Mouse (Mus musculus) heart, postnatal 36 days (tissue): ENCODE data around the gene Simc1. TPM values are rescaled to one million over a fixed set of nuclear protein-coding genes. Genes with fewer than 3 reads are reported as not detected.

Experiments
- DNase-seq, 2 experiments: peaks; one replicate each; pipeline ENCODE4 v3.0.0; 2021 to 2022
- intact Hi-C: fragments of 180-260 bp; cut with DNase I; formaldehyde crosslinking; loops from one replicate; pipeline ENCODE4 v1.15.1; 2025
- total RNA-seq, 2 experiments: library from RNA; stranded (reverse); gene quantifications; 2 replicates each; pipeline ENCODE4 v1.2.3; 2021

The Simc1 gene
- total RNA-seq, 2 experiments from 2014 or later = 1.3 to 2.1 TPM

DNA sequence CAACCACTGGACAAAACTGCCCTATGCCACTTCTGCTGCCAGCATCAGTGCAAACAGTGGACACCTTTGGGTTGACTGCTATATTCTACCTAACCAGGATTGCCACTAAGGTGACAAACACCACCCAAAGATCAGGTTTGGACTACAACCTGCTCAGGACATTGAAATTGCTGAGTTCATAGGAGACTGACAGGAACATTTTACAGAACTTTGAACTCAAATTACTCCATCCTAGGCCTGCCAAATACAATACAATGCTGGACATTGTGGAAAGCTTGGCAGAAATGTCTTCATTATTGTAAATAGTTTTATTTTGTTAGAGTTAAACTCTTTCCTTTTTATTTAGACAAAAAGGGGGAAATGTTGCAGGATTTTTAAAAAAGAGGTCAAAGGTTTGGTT, 17.6 kb downstream of the Simc1 start:
- no peak for DNase-seq
- intact Hi-C loops = no loop called here

DNA sequence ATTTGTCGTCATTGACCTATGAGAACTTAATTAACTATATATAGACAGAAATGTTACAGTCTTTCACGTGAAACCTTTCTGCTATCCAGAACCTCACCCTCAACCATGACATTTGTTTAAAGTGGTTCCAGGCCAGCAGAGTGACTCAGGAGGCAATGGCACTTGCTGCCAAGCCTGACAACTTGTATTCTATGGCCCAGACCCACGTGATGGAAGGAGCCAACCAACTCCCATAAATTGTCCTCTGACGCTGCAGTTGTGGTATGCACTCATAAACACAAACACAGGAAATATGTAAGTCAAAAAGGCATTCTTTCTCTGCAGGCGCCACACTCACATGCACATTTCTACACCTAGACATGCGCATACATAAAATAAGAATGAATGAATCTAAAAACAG, 23.6 kb downstream of the Simc1 start:
- DNase-seq = no peak
- intact Hi-C loops = no loop called here

DNA sequence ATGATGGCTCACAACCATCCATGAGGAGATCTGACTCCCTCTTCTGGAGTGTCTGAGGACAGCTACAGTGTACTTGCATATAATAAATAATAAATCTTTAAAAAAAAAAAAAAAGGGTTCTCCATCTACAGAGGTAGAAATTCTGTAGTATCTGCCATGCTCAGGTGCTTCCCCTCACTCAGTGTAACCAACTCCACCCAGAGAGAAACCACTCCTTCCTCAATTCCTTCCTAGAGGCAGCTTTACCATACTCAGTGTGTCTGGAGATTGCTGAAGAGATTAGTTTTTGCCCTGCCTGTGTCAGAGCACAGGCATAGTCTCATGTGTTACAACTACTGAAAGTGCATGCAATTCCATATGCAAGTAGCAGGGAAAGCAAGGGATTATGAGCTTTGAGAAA, 28.6 kb downstream of the Simc1 start:
- DNase-seq = no peak
- intact Hi-C loops = no loop called here

DNA sequence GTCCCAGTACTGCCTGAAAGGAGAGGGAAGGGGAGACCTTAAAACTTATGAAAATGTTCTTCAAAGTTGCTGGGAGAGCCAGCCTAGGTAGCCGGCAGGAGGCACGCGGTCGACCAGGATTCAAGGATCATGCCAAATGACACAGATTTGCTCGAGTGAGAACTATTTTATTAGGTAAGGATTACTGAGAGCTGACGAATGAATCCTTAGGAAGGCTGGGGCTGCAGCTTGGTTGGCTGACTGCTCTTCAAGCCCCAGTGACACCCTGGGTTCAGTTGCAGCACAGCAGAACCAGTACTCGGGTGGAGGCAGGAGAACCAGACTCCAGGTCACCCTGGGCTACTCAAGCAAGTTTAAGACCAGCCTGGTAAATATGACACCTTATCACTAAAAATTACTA, 44.5 kb downstream of the Simc1 start:
- no peak for DNase-seq
- intact Hi-C loops = no loop called here

DNA sequence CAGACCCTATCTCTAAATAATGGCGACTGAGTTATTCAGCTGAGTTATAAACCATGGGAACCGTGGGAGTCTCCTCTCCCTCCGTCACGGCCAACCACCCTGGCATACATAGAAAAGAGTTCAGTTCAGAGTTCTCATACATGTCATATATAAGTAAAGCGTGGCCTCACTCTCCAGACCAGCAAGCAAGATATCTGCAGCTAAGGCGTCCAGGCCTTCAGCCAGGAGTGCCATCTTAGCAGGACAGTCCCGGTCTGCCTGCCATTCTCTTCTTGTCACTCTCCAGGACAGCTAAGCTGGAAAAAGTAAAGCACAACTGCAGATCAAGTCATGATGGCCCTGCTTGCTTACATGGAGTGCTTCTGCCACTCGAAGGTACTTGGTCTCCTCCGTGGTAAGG, 52.6 kb downstream of the Simc1 start:
- no peak for DNase-seq
- intact Hi-C loops = no loop called here

DNA sequence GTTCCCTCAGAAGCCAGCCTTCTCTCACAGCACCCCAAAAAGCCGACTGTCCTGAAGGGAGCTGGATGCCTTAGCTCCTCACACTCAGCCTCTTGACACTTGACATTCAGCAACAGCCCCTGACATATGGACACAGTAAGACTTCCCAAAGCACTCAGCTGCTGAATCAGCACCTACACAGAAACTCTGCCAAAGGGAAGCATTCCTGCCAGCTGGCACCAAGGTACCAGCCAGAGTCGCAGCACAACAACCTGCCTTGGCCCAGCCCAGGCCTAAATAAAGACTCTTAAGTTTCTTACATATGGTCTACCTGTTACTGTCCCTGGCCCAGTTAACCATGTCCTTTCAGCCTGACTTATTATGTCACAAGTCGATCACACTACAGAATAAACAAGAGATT, 53.2 kb downstream of the Simc1 start:
- intact Hi-C loops = no loop called here
- DNase-seq = peak; percentile 42

DNA sequence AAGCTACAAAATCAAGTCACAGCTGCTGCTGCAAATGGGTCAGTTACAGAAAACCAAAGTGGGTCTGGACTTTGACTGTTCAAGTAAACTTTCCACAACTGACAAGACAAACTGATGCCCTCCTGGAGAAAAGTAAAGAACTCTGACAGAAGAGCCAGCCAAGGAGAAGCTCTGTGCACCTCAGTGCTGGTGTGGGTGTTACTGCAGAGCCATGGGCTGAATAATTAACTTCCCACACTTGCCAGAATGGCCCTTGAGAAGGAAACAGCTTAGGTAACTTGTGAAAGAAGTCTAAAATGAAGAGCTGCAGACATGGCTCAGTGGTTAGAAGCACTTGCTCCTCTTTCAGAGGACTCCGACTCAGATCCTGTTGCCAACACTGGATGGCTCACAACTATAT, 54.1 kb downstream of the Simc1 start:
- intact Hi-C loops = no loop called here
- DNase-seq = no peak

DNA sequence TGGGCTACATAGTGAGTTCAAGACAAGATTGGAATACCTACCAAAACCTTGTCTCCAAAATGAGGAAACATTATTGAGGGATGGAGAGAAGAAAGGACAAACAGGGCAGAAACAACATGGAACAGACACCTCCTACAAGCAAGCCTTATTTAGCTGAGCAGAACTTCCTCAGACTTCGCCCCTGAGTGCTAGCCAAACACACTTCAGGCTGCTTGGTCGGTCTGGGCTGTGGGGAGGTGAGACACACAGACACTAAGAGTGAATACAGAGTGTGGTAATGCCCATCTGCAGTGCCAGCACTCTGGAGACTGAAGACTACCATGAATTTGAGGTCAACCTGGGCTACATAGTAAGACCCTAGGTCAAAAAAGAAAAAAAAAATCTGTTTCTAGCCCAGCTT, 56.1 kb downstream of the Simc1 start:
- intact Hi-C loops = loop anchor here (5.0 to 10.0 kb wide), 3 partner anchors 92 to 255 kb away; partner anchors contain the start of gene Thoc3
- no peak for DNase-seq

DNA sequence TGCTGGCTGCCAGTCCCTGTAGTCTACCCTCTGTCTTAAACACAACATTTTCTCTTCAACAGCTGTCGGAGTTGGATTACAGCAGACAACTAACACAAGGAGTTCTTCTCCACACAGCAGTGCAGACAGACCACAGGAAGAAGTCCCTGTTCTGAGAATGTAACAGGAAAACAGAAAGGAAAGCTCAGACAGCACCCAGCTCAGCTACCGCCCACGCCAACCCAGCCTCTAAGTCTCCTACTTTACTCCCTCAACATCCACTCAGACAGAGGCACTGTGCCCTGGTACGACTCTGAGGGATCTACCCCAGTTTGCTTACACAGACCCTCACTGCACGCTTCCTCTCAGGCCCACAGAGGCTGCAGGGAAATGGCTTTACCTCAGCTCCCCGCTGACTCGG, 57.0 kb downstream of the Simc1 start:
- intact Hi-C loops = loop anchor here (5.0 to 10.0 kb wide), 3 partner anchors 93 to 256 kb away; partner anchors contain the start of gene Thoc3
- DNase-seq = no peak

DNA sequence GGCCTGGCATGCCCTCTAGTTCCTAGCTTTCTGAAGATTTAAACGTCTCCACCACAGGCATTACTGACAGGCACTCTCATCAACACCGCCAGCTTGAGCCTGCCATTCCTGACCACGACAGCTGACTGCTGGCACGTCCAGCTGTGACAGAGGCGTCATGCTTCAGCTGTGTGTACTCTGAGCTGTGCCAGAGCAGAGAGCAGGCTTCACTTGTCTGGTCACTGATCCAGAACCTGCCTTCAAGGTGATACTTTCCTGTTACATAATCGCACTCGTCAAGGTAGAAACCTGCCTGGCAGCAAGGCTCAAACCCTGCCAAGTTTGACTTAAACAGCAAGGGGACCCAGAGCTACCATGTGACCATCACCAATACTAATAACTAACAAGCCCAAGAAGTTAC, 59.0 kb downstream of the Simc1 start:
- DNase-seq = no peak
- intact Hi-C loops = loop anchor here (5.0 to 10.0 kb wide), 3 partner anchors 95 to 258 kb away; partner anchors contain the start of gene Thoc3

DNA sequence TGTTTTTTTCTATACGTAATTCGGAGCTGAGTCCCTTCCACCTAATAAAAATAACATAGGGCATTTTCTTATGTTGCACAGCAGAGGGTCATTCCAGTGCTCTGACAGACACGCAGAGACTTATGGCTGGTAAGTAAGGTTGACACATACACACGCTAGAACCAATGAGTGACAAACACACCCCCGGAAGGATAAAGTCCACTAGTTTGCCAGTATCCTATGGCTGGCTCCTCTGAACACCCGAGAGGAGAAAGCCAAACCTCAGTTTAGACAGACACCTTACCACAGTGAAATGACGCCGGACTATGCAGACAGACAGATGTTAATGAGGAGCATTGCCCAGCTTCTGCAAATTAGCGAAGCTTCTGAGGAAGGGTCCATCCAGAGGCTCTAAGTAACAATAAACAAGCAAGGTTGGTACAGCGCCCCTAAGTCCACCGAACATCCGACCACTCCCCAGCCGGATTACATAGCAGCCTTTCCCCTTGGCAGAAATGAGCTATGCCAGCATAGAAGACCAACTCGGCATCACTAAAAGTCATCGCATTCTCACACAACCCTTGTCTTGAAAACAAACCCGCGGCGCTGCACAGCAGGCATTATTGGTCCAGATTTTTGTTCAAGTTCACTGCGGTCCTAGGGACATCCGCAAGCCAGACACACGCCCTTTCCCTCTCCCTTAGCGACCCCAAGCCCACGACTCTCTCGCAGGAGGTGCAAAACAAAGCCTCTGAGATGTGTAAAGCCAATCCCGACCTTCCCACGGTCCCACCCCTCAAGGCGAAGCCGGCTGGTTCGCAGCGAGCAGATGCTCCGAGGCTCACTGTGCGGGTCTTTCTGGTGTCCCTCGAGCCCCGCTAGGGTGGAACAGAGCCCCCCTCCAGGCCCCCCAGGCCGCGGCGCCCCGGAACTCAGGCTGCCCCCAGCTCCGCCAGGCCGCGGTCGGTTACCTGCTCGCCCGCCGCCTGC, 60.9 kb downstream of the Simc1 start:
- intact Hi-C loops = loop anchor here (1.0 to 10.0 kb wide), 5 partner anchors 26 to 260 kb away; partner anchors contain the start of genes Faf2, Higd2a, Nop16 and Thoc3
- DNase-seq = no peak

DNA sequence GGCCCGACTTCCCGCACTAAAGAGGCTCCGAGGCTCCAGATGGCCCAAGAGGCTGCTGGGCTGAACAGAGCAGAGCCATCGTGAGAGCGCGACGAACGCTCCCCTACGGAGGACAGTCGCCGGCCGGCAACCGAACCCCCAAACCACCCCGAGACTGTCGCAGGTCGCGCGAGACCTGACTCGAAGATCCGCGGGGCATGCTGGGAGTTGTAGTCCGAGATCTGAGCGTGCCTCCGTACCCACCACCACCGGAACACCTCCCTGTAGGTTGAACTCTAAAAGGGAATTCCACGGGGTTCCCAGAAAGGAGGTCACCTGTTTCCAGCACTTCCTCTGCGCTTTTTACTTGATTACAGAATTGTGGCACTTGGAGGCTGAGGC, 61.6 kb downstream of the Simc1 start, which contains the start of gene 4833439L19Rik:
4833439L19Rik (minus strand) TSS at position 235 of the 381 bp plus-strand sequence.
- peak; percentile 93 to 96 for DNase-seq
- intact Hi-C loops = loop anchor here (1.0 to 10.0 kb wide), 3 partner anchors 25 to 260 kb away; partner anchors contain the start of genes Faf2, Higd2a and Nop16

DNA sequence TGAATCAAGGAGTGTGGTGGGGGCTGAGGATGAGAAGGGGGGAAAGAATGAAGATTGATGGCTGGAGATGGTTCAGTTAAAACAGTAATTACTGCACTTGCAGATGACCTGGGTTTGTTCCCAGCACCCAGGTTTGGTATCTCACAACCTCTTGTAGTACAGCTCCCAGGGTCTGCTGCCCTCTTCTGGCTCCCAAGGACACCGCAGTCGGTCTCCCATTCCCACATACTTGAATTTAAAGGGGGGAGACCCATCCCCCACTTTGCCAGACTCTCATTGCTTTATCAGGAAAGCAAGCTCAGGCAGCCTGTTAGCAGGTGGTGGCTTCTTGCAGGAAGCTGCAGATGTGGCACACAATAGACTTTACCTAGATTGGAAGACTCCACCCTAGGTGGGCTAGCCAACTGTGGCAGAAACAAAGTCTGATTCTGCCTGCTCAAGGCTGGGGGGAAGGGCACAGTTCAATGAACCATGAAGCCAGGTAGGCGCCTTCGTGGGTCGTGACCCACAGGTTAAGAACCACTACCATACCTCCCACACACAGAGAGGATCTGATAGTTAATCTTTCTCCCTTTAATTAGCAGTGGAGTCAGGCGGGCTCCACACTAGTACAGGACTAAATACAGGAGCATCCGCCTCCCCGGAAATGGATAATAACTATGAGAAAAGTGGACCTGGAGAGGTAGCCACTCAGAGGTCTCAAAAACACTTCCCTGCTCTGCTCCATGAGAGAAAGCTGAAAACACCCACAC, 62.2 kb downstream of the Simc1 start:
- intact Hi-C loops = loop anchor here (1.0 to 10.0 kb wide), 3 partner anchors 25 to 261 kb away; partner anchors contain the start of genes Faf2, Higd2a and Nop16
- peak; percentile 61 to 64 for DNase-seq

DNA sequence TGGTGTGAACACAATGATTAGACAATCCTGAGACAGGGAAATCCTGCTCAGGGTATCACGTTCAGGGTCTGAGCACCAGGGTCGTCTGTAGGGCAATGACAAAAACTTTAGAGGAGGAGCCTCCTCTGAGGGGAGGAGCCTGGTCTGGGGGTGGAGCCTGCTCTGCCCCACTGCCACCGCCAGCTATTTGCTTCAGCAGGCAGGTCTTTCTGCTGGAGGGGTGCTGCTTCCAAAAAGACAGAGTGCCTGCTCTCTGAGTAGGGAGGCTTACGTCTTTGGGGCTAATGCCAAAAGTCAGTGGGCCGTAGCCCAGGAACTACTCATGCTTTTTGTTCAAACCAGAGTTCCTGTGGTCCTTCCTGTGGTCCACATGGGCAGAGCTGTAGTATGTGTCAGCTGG, 64.8 kb downstream of the Simc1 start:
- DNase-seq = no peak
- intact Hi-C loops = loop anchor here (10.0 kb wide), 1 partner anchor 264 kb away; no protein-coding TSS in a partner anchor

DNA sequence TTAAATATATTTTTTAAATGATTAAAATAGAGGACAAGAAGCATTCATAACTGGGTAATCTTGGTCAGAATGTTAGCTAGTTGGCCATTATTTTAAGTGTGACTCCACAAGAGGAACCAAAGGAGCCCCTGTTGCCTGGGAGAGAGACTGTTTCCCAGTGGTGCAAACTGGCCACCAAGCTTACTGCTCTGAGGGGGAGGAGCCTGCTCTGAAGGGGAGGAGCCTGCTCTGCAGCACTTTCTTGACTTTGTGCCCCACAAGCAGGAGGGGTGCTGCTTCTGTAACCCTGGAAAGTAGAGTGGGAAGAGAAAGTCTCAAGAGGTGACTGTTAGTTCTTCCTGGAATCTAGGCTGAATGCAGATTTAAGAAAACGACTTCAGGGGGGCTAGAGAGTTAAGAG, 65.7 kb downstream of the Simc1 start:
- intact Hi-C loops = loop anchor here (10.0 kb wide), 1 partner anchor 264 kb away; no protein-coding TSS in a partner anchor

DNA sequence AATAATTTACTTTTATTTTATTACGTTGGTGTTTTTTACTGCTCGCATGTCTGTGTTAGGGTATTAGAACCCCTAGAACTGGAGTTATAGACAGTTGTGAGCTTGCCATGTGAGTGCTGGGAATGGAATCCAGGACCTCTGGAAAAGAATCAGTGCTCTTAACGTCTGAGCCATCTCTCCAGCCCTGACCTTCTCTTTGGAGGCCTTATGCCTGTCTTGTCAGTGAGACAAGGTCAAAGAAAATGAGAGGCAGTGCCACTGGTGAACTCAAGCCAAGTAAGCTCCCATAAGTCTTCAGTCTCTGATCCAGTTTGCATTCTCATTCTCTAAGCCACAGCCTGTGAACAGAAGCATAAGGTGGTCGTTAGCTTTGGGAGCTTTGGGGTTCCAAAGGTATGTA, 67.2 kb downstream of the Simc1 start:
- intact Hi-C loops = no loop called here
- DNase-seq = no peak

More for the DNA sequence above, 65.7 kb downstream of the Simc1 start:
- no peak for DNase-seq

DNA sequence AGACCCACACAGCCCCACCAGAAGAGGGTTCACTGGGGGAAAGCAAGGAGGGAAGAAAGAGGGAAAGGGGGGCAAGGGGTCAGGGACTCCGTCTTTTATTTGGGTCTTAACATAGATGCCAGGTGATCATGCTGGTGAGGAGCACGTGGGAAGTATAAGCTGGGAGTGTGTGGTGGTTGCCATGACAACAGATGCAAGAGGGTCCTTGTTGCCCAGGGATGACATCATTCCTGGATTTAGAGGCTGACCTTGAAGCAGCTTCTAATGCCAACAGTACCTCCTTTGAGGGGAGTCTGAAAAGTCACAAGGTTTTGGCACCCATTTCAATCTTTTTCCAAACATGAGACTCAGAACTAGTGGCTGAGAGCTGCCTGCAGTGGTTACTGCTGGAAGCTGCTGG, 68.1 kb downstream of the Simc1 start:
- intact Hi-C loops = no loop called here
- DNase-seq = no peak

DNA sequence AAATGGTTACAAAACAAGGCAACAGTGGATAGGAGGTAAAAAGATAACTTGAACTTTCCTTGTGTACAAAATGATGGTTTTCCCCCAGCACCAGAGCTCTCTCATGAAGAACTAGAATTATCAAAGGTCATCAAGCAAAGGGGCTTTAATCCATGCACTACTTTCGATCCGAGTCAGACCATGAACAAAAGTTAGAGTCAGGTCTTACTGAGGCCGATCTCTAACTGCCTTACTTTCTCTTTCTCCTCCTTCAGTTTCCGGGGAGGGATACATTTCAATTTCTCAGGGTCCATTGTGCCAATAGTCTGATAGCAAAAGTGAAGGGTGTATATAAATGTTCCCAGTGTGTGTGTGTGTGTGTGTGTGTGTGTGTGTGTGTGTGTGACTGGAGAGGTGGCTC, 69.0 kb downstream of the Simc1 start:
- intact Hi-C loops = no loop called here
- no peak for DNase-seq

DNA sequence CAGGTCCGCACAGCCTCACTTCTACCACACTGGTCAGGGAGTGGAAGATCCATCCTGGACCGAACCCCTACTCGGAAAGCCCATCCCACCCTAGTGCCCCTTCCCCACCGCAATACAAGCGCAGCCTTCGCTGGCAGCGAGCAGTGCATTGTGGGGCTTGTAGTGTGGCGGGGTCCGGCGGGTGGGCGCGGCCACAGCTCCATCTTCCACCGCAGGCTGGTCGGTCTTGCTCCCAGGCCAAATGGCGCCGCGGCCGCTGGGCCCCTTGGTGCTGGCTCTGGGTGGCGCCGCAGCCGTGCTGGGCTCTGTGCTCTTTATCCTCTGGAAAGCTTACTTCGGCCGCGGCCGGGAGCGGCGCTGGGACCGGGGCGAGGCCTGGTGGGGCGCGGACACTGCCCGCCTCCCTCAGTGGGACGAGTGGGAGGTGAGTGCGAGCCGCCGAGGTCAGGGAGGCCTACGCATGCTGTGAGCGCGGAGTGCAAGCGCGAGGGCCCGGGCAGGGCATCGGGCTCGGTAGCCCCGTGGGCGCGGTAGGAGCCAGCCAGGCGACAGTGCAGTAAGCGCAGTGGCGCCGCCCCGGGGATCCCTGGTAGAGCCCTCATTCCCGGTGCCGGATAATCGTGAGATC, 71.4 kb downstream of the Simc1 start, which contains the start of gene Arl10:
Arl10 (plus strand) TSS at position 162 of the 628 bp plus-strand sequence.
- peak; percentile 78 to 83 for DNase-seq
- intact Hi-C loops = loop anchor here (2.0 kb wide), 2 partner anchors 36 to 46 kb away; partner anchors contain the start of genes Cltb and Faf2

DNA sequence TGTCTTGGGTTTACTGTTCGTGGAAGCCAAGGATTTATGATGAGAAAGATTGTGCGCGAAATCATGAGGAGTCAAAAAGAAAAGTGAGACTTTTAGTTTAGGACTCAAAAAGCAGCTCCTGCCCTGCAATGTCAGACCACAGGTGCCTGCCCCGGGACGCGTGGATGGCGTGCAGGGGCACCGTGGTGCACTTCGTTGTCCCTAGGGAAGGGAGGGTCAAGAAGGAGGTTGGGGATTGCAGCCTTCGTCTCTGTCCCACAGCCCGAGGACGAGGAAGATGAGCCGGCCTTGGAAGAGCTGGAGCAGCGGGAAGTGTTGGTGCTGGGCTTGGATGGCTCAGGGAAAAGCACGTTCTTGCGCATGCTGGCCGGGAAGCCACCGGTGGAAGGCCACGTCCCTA, 71.9 kb downstream of the Simc1 start:
- intact Hi-C loops = loop anchor here (2.0 kb wide), 2 partner anchors 35 to 45 kb away; partner anchors contain the start of genes Cltb and Faf2
- DNase-seq = no peak
